Mouse (Mus musculus): ENCODE measurements at regions not wholly inside any gene's neighbourhood (a gene's known extent, or its start where the extent isn't known, plus 50 kb on each side); places are given as distances from the start of the nearest gene placed in this dataset.

- WGBS: 69% methylated on average over 2 of the region's 2 CpGs
- ATAC-seq (ENCODE audit: insufficient read depth, low read depth) (no peak), DNase-seq (ENCODE audit: low spot score) (no peak)
- H3K4me2 ChIP-seq (ENCODE audit: low read depth, low read length): no peak overlapping the region
- no peak overlapping the region for H3K4me3 ChIP-seq (ENCODE audit: low read depth, low read length)
- H3K27ac ChIP-seq (ENCODE audit: low read depth): no peak overlapping the region
- no peaks in the 10 kb centered on the region for H3K27me3 ChIP-seq (ENCODE audit: control insufficient read depth, insufficient read depth, low read length)
- H3K9ac ChIP-seq (replicated peaks; ENCODE audit: low read depth, low read length): no peak overlapping the region
- H3K9me3 ChIP-seq (replicated peaks; ENCODE audit: control insufficient read depth, low read length): no peaks in the 10 kb centered on the region
- no peaks in the 10 kb centered on the region for H3K4me1 ChIP-seq (ENCODE audit: control insufficient read depth, insufficient read depth)
- H3K36me3 ChIP-seq (replicated peaks; ENCODE audit: control insufficient read depth, insufficient read depth, low read length): no peaks in the 10 kb centered on the region
- TF ChIP-seq EP300 (IDR thresholded peaks at IDR 0.05; ENCODE audit: low read depth) (no peak), CTCF (IDR thresholded peaks at IDR 0.05; ENCODE audit: low read depth) (no peak)
Measured at GRCm38 (mm10) chr13:26497086-26497485, 272.9 kb downstream of the Hdgfl1 start.

GRCm38 (mm10) chr13:26495871-26496270 is 274.1 kb downstream of the Hdgfl1 start:
- Histone ChIP-seq H3K9ac (replicated peaks; ENCODE audit: low read depth, low read length) (no peak overlapping the region), H3K4me2 (ENCODE audit: low read depth, low read length) (no peak overlapping the region), H3K4me3 (ENCODE audit: low read depth, low read length) (no peak overlapping the region), H3K36me3 (replicated peaks; ENCODE audit: control insufficient read depth, insufficient read depth, low read length) (no peaks in the 10 kb centered on the region), H3K9me3 (replicated peaks; ENCODE audit: control insufficient read depth, low read length) (no peaks in the 10 kb centered on the region), H3K4me1 (ENCODE audit: control insufficient read depth, insufficient read depth) (no peaks in the 10 kb centered on the region), H3K27ac (ENCODE audit: low read depth) (no peak overlapping the region), H3K27me3 (ENCODE audit: control insufficient read depth, insufficient read depth, low read length) (no peaks in the 10 kb centered on the region)
- TF ChIP-seq EP300 (IDR thresholded peaks at IDR 0.05; ENCODE audit: low read depth) (no peak), CTCF (IDR thresholded peaks at IDR 0.05; ENCODE audit: low read depth) (no peak)
- ATAC-seq (ENCODE audit: insufficient read depth, low read depth) (no peak), DNase-seq (ENCODE audit: low spot score) (no peak)

- Histone ChIP-seq H3K4me1 (ENCODE audit: control insufficient read depth, insufficient read depth) (no peaks in the 10 kb centered on the region), H3K4me2 (ENCODE audit: low read depth, low read length) (no peak overlapping the region), H3K9me3 (replicated peaks; ENCODE audit: control insufficient read depth, low read length) (no peaks in the 10 kb centered on the region), H3K9ac (replicated peaks; ENCODE audit: low read depth, low read length) (no peak overlapping the region), H3K36me3 (replicated peaks; ENCODE audit: control insufficient read depth, insufficient read depth, low read length) (no peaks in the 10 kb centered on the region), H3K4me3 (ENCODE audit: low read depth, low read length) (no peak overlapping the region), H3K27ac (ENCODE audit: low read depth) (no peak overlapping the region), H3K27me3 (ENCODE audit: control insufficient read depth, insufficient read depth, low read length) (no peaks in the 10 kb centered on the region)
- DNase-seq (ENCODE audit: low spot score) (no peak), ATAC-seq (ENCODE audit: insufficient read depth, low read depth) (no peak)
- TF ChIP-seq CTCF (IDR thresholded peaks at IDR 0.05; ENCODE audit: low read depth): no peak
- no peak for TF ChIP-seq EP300 (IDR thresholded peaks at IDR 0.05; ENCODE audit: low read depth)
- WGBS: 58% methylated on average over 3 of the region's 3 CpGs
Measured at GRCm38 (mm10) chr13:26469343-26469742, 300.6 kb downstream of the Hdgfl1 start.

- TF ChIP-seq CTCF (IDR thresholded peaks at IDR 0.05; ENCODE audit: low read depth) (no peak), EP300 (IDR thresholded peaks at IDR 0.05; ENCODE audit: low read depth) (no peak)
- Histone ChIP-seq H3K9me3 (replicated peaks; ENCODE audit: control insufficient read depth, low read length) (no peaks in the 10 kb centered on the region), H3K27me3 (ENCODE audit: control insufficient read depth, insufficient read depth, low read length) (no peaks in the 10 kb centered on the region), H3K36me3 (replicated peaks; ENCODE audit: control insufficient read depth, insufficient read depth, low read length) (no peaks in the 10 kb centered on the region), H3K4me3 (ENCODE audit: low read depth, low read length) (no peak overlapping the region), H3K4me1 (ENCODE audit: control insufficient read depth, insufficient read depth) (no peaks in the 10 kb centered on the region), H3K9ac (replicated peaks; ENCODE audit: low read depth, low read length) (no peak overlapping the region), H3K4me2 (ENCODE audit: low read depth, low read length) (no peak overlapping the region), H3K27ac (ENCODE audit: low read depth) (no peak overlapping the region)
- DNase-seq (ENCODE audit: low spot score): no peak
- no peak for ATAC-seq (ENCODE audit: insufficient read depth, low read depth)
Measured at GRCm38 (mm10) chr13:26467526-26467925, 302.4 kb downstream of the Hdgfl1 start.

- Histone ChIP-seq H3K4me3 (ENCODE audit: low read depth, low read length) (no peak overlapping the region), H3K27me3 (ENCODE audit: control insufficient read depth, insufficient read depth, low read length) (no peaks in the 10 kb centered on the region), H3K9ac (replicated peaks; ENCODE audit: low read depth, low read length) (no peak overlapping the region), H3K36me3 (replicated peaks; ENCODE audit: control insufficient read depth, insufficient read depth, low read length) (no peaks in the 10 kb centered on the region), H3K4me2 (ENCODE audit: low read depth, low read length) (no peak overlapping the region), H3K27ac (ENCODE audit: low read depth) (no peak overlapping the region), H3K4me1 (ENCODE audit: control insufficient read depth, insufficient read depth) (no peaks in the 10 kb centered on the region), H3K9me3 (replicated peaks; ENCODE audit: control insufficient read depth, low read length) (no peaks in the 10 kb centered on the region)
- ATAC-seq (ENCODE audit: insufficient read depth, low read depth): no peak
- DNase-seq (ENCODE audit: low spot score): no peak
- TF ChIP-seq CTCF (IDR thresholded peaks at IDR 0.05; ENCODE audit: low read depth): no peak
- 56% methylated on average over 2 of the region's 2 CpGs for WGBS
Measured at GRCm38 (mm10) chr13:26464523-26464922, 305.4 kb downstream of the Hdgfl1 start.

- no peak overlapping the region for H3K4me2 ChIP-seq (ENCODE audit: low read depth, low read length)
- H3K36me3 ChIP-seq (replicated peaks; ENCODE audit: control insufficient read depth, insufficient read depth, low read length): no peaks in the 10 kb centered on the region
- no peak overlapping the region for H3K27ac ChIP-seq (ENCODE audit: low read depth)
- no peak overlapping the region for H3K4me3 ChIP-seq (ENCODE audit: low read depth, low read length)
- no peak overlapping the region for H3K9ac ChIP-seq (replicated peaks; ENCODE audit: low read depth, low read length)
- H3K27me3 ChIP-seq (ENCODE audit: control insufficient read depth, insufficient read depth, low read length): no peaks in the 10 kb centered on the region
- no peaks in the 10 kb centered on the region for H3K9me3 ChIP-seq (replicated peaks; ENCODE audit: control insufficient read depth, low read length)
- DNase-seq (ENCODE audit: low spot score) (no peak), ATAC-seq (ENCODE audit: insufficient read depth, low read depth) (no peak)
- no peak for TF ChIP-seq EP300 (IDR thresholded peaks at IDR 0.05; ENCODE audit: low read depth)
- no peak for TF ChIP-seq CTCF (IDR thresholded peaks at IDR 0.05; ENCODE audit: low read depth)
- H3K4me1 ChIP-seq (ENCODE audit: control insufficient read depth, insufficient read depth): no peaks in the 10 kb centered on the region
Measured at GRCm38 (mm10) chr13:26464096-26464495, 305.9 kb downstream of the Hdgfl1 start.

Measured in heart, postnatal 0 days (tissue).